Mouse (Mus musculus) thymus, adult 2 months (tissue): ENCODE measurements around the gene Bub1.

Experiments used
- CTCF ChIP-seq: fragments of 200-500 bp; IDR thresholded peaks from 2 replicates; pipeline ENCODE4 v1.5.1; 2012; ENCODE audit warnings: mild to moderate bottlenecking, control low read depth, low read length, moderate library complexity, borderline replicate concordance; ENCODE audit not compliant: control insufficient read depth, poor library complexity, insufficient read depth; ENCODE audit errors: extremely low read depth
- POLR2A ChIP-seq: fragments of 200-500 bp; IDR thresholded peaks from 2 replicates; pipeline ENCODE4 v1.6.1; 2012; ENCODE audit warnings: mild to moderate bottlenecking, low read length, control low read depth, moderate library complexity; ENCODE audit not compliant: control insufficient read depth, poor library complexity, insufficient read depth; ENCODE audit errors: extremely low read depth

GRCm38 (mm10) chr2:127854332-127854991 lies 22.8 kb upstream of the Bub1 start:
- TF ChIP-seq POLR2A (no peak), CTCF (no peak)
